Mouse (Mus musculus) cerebellum, postnatal 36 days (tissue): Measurements from ENCODE around the gene Slit3.
A peak's percentile ranks its signal among the peaks of the same experiment; 100 is the strongest.

Experiments
- DNase-seq, 2 experiments: peaks; one replicate each; pipeline ENCODE4 v3.0.0; 2021 to 2022; ENCODE audit warnings: mixed read lengths in 2 of 2

The Slit3 gene

GRCm38 (mm10) chr11:35415768-35416401 is 294.9 kb downstream of the Slit3 start:
- no peak for DNase-seq

GRCm38 (mm10) chr11:35416402-35417093 is 295.5 kb downstream of the Slit3 start:
- peak in 1 of 2 experiments; percentile 18 for DNase-seq

- no peak for DNase-seq
These were observed 297.0 kb downstream of the Slit3 start for GRCm38 (mm10) chr11:35417911-35418552.

- DNase-seq: no peak
These were observed 298.0 kb downstream of the Slit3 start for GRCm38 (mm10) chr11:35419013-35419412.

- no peak for DNase-seq
These were observed 300.7 kb downstream of the Slit3 start for GRCm38 (mm10) chr11:35421728-35422127.

DNA sequence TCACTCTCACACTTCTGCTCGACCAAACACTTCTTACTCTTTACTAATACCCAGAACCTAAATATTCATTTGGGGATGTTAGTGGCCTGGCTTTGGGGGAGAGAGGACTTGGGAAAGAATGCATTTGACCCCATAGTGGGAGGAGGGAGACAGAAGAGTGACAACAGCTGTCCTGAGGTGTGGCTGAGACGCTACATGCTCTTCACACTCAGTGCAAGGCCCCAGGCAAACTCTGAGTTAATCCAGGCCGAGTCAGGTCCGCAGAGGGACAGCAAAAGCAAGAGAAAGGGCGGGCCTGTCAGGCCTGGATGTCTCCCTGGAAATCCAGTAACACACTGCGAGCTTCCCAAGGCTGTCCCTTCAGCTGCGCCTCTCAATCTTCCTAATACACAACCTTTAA is 307.0 kb downstream of the Slit3 start:
- no peak for DNase-seq

DNA sequence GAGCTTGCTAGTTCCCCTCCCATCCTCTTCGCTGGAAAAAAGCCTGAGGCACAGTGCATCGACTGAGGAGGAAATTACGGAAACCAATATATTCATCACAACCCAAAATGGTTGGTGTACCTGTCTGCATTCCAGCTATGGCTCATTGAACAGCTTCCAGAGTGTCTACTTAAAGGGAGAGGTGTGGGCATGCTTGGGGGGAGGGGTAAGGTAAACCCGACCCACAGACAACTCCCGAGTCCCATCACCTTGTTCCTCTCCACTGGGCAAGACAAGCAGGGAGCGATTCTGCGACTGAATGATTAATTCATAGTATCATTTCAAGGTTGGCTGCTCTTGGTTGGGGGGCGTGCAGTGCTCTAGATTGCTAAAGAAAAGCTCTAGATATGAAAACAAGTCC is 310.1 kb downstream of the Slit3 start:
- no peak for DNase-seq

GRCm38 (mm10) chr11:35437510-35437909 is 316.5 kb downstream of the Slit3 start:
- no peak for DNase-seq

DNA sequence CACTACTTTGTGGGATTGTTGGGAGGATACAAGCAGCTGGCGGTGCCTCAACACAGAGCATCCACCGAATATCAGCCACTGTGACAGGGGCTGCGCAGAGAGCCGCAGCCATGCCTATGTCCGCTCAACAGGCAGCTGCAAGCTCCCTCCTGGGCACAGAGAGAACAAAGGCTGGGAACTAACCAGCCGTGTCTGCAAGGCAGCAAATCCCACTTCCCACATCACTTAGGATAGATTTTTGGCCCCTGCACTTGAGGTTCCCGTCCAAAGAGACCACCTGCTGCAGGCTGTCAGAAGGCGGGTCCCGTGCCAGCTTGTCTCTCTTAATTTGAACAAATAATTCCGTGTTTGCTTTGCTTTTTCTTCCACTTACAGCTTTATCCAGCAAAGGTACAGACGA is 319.2 kb downstream of the Slit3 start:
- DNase-seq: no peak

DNA sequence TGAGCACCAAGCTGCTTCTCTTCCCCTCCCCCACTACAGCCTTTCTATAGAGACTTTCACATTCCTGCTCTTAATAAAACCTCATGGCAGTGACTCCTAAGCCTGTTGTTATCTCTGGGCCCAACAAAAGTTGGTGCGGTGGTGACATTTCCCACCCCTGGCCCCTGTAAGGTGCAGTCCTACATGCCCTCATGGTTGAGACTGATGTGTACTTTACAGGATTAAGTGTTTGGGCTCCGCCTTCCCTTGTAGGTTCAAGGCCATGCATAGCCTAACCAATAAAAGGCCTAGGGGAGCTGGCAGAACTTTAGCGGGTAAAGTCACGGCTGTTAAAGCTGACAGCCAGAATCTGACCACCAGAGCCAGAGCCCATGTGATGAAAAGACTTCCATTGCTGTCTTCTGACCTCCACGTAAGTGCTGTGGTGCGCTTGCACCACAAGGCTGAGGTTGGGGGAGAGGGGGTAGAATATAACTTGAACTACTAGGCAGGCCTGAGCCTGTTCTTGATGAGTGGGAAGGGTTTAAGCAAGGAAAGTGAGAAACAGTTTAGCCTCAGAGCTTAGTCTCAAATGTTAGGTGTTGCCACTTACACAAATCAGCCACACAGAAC is 323.6 kb downstream of the Slit3 start:
- no peak for DNase-seq

- DNase-seq: no peak
These were observed 326.9 kb downstream of the Slit3 start for GRCm38 (mm10) chr11:35447951-35448350.

DNA sequence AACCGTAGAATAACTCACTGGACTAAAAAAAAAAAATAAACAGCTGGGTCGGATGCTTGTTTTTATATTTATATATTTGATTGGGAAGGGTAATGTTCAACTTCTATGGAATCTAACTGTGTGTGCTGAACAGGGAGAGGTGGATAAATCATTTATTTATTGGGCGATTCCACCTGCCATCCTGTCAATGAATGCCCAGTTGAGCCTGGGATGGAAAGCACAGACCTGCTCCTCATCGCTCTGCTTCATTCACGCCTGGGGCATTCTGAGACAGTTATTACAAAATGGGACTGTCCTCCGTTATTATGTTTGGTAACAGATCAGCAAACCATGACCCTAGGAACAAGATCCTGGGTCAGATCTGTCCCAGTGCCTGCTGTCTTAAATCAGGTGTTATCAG is 328.2 kb downstream of the Slit3 start:
- DNase-seq: no peak

- DNase-seq: peak; percentile 72 to 82
These were observed 330.6 kb downstream of the Slit3 start for GRCm38 (mm10) chr11:35451636-35452035.

GRCm38 (mm10) chr11:35452413-35452812 is 331.4 kb downstream of the Slit3 start:
- DNase-seq: peak in 1 of 2 experiments; percentile 9

GRCm38 (mm10) chr11:35454191-35454725 is 333.2 kb downstream of the Slit3 start:
- no peak for DNase-seq

DNA sequence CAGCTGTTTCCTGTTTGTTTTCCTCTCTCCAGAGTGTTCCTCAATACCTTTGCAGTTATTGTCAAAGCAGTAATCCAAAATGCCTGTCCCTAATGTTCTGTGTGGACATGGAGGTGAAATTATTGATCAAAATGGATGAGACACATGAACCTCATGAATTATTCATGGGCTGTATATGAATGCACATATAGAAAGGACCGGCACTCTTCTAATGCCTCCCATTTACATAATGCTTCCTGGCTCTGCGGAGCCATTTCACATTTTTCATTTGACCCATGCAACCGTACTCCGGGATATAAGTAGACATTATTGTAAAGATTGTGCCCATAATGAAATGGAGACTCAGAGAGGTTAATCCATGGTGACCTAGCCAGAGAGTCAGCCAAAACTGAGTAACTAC is 333.8 kb downstream of the Slit3 start:
- DNase-seq: no peak

DNA sequence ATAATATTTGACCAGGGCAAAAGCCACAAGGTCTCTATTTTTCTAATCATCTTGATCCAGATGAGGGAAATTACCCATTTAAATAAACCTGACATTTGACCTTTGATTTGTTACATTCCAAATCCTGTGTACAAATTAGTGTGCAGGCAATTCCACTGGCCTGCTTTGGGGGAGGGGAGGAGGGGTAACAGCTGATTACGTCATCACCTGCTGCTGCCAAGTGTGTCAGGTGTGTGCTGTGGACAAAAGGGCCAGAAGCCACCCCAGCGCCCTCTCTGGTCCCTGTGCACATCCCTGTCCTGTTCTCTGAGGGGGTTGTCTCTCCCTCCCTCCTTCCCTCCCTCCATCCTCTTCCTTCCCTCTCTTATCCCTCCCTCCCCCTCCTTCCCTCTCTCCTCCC is 337.0 kb downstream of the Slit3 start:
- DNase-seq: no peak

DNA sequence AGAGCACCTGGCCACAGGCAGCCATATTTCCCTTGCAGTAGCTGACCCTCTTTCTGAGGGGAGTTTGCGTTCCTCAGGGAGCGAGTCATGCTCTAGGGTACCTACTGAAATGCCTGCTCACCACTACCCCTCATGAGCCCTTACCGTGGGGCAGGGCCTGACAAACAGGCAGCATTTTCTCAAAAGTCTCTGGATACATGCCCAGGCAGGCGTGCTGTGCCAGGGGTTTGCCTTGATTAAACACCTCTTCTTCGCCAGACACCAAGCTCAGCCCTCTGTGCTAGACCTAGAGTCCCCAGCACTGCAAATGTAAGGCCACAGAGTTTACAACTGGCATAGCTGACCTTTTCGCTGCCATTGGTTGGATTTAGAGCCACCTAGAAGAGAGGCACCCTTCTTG is 345.7 kb downstream of the Slit3 start:
- DNase-seq: no peak

- DNase-seq: peak in 1 of 2 experiments; percentile 11
These were observed 347.8 kb downstream of the Slit3 start for GRCm38 (mm10) chr11:35468847-35469246.

DNA sequence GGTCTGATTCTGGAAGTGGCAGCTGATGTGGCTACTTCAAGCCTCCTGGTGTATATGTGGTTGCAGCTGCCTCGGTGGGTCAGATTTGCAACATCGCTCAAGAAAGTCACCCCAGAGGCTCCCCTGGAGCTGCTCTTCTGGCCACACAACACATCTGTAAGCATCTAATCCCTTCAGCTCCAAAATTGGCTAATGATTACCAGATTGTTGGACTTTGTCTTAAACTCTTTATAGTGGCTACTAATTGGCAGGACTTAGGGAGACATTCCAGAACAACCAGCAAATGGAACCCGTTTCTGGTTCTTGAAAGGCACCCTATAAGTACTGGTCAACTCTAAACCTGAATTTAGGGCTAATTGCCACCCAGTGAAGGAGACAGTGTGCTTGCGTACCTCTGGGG is 348.9 kb downstream of the Slit3 start:
- no peak for DNase-seq

GRCm38 (mm10) chr11:35470853-35471252 is 349.8 kb downstream of the Slit3 start:
- no peak for DNase-seq

- no peak for DNase-seq
These were observed 352.0 kb downstream of the Slit3 start for GRCm38 (mm10) chr11:35472842-35473616.

DNA sequence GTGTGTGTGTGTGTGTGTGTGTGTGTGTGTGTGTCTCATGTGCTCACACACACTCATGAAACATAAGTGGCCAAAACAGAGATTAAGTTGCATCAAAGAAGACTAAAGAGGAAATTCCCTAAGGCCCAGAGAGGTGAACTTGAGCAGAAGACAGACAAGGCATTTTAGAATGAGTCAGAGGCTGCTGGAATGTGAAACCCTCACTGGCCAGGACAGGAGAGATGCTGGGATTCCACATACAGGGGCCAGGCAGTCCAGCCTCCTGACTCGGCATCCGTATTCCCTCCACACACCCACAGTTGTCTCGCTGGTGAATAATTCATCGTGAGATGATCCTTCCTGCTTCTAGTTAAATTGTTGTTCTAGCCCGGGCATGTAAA is 352.6 kb downstream of the Slit3 start:
- no peak for DNase-seq
